Mouse (Mus musculus) Patski (cell line): ENCODE data around the gene Mettl7a2. TPM values are rescaled to one million over a fixed set of nuclear protein-coding genes. Genes with fewer than 3 reads are reported as not detected.

Experiments
- ATAC-seq: fragments of 100-300 bp; one replicate; pipeline ENCODE4 v1.8.0; 2021
- CTCF ChIA-PET: fragments of 350-600 bp; sonication (Branson Sonifier 250); formaldehyde crosslinking; loops from one replicate; lab custom pipeline; 2022; ENCODE audit warnings: inconsistent platforms; lab: Charles Lee
- POLR2A ChIA-PET: fragments of 350-600 bp; sonication (Branson Sonifier 250); formaldehyde crosslinking; loops from one replicate; lab custom pipeline; 2022; ENCODE audit warnings: antibody characterized with exemption, inconsistent platforms; lab: Charles Lee
- DNase-seq: peaks from one replicate; pipeline ENCODE4 v3.0.0-alpha.2; 2011; ENCODE audit warnings: low read depth, low spot score
- H3K27me3 ChIP-seq: fragments of 371-371 bp; one replicate; pipeline ENCODE4 v1.5.1; 2021
- CTCF ChIP-seq: fragments of 100-300 bp; IDR thresholded peaks from one replicate; pipeline ENCODE4 v1.5.1; 2021
- in situ Hi-C: fragments of 300-500 bp; cut with MboI; formaldehyde crosslinking; loops from 3 replicates; pipeline ENCODE4 v1.11.1; 2018; ENCODE audit warnings: low pct_unique_long_range_greater_than_20kb, mixed read lengths
- polyA plus RNA-seq: library from polyadenylated mRNA; unstranded; gene quantifications from one replicate; pipeline ENCODE4 v1.2.3, GENCODE M21; 2021

The Mettl7a2 gene
- polyA plus RNA-seq, 1 experiment from 2014 or later: 4.1 TPM

DNA sequence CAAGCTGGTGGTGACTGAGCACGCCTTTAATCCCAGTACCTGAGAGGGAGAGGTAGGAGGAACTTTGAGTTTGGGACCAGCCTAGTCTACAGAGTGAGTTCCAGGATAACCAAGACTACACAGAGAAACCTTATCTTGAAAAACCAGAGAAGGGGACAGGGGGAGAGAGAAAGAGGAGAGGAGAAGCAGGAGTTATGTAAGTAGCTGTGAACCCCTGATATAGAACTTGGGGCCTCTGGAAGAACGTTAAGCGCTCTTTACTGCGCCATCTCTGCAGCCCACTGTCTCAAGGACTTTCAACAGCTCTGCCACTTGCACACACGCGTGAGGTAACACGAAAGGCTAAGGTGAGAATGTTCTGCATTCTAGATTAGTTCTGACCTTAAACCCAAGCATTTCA, 38.6 kb downstream of the Mettl7a2 start:
- no peaks in the 10 kb centered on the region for H3K27me3 ChIP-seq
- in situ Hi-C loops: no loop called here
- TF ChIP-seq CTCF: no peak
- POLR2A ChIA-PET: interaction anchor here (0.7 to 1.9 kb wide), 2 partner anchors 9 to 297 kb away, joined by 3 to 4 read pairs; no protein-coding TSS in a partner anchor
- DNase-seq (no peak), ATAC-seq (no peak)
- CTCF ChIA-PET: interaction anchor here (1.1 to 1.3 kb wide), 2 partner anchors 9 to 29 kb away, joined by 3 to 5 read pairs; no protein-coding TSS in a partner anchor

DNA sequence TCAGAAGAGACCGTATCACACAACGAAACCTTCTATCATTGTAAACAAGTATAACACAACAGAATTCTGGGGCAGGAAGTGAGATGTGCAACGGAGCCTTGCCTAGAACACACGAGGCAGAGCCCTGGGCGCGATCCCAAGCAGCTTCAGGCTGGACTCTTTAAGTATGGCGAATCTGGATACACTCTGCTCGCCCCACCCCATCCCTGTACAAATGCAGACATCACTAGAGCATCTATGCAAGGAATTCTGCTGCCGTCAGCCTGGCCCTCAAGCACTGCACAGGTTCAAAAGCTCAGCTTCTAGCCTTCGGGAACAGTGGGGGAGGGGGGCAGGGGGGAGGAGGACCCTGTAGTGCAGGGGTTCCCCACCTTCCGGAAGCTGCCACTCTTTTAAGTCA, 40.0 kb downstream of the Mettl7a2 start:
- no peak for ATAC-seq
- CTCF ChIA-PET: interaction anchor here (0.9 kb wide), 1 partner anchor 10 kb away, joined by 3 read pairs; no protein-coding TSS in a partner anchor

DNA sequence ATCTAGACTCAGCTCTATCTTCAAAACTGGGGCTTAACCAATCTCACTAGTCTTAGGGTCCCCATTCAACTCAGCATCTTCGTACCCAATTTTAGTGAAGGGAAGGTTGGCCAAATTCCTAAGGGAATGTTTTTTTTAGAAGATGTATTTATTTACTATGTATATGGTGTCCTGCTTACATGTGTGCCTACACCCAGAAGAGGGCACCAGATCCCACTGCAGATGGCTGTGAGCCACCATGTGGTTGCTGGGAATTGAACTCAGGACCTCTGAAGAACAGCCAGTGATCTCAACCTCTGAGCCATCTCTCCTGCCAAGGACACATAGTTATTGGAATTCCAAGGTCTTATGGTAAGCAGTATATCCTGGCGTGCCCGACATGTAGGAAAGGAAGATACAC, 42.6 kb downstream of the Mettl7a2 start:
- H3K27me3 ChIP-seq: no peaks in the 10 kb centered on the region
- ChIA-PET CTCF (no interaction called here), POLR2A (no interaction called here)
- in situ Hi-C loops: no loop called here
- ATAC-seq (no peak), DNase-seq (no peak)
- TF ChIP-seq CTCF: no peak

More for the DNA sequence above, 40.0 kb downstream of the Mettl7a2 start:
- DNase-seq: no peak
- POLR2A ChIA-PET: interaction anchor here (0.7 to 1.0 kb wide), 2 partner anchors 10 to 58 kb away, joined by 3 read pairs; no protein-coding TSS in a partner anchor
- in situ Hi-C loops: no loop called here
- H3K27me3 ChIP-seq: no peaks in the 10 kb centered on the region
- no peak for TF ChIP-seq CTCF

DNA sequence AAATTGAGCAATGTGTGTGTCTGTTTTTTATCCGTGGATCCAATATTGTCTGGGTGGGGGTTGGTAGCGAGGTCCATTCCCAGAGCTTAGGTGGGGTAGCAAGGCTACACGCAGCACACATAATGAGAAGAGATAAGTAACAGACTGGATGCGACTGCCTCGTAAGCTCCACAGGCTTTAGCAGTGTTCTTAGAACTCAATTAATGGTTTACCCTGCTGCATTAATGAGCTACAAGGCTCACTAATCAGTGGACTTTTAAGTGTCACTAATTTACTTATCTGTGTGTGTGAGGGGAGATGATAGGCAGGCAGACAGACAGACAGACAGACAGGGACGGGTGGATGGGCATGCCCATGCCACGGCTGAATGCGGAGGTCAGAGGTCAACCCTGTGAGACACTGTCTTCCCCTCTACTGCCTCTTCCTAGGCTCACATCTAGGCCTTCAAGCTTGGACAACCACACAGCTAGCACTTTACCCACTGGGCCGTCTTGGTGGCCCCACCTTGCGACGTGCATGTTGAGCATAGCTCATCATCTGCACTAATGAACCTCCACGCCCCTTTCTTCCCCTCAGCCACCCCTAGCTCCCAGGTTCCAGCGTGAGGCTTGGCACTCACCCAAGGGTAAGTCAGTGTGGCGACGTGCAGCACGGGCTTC, 47.7 kb downstream of the Mettl7a2 start:
- no peak for TF ChIP-seq CTCF
- DNase-seq (no peak), ATAC-seq (peak; percentile 23)
- CTCF ChIA-PET: interaction anchor here (1.2 to 2.1 kb wide), 3 partner anchors 9 to 25 kb away, joined by 4 to 8 read pairs (median 5); no protein-coding TSS in a partner anchor
- in situ Hi-C loops: no loop called here
- POLR2A ChIA-PET: interaction anchor here (1.4 kb wide), 1 partner anchor 9 kb away, joined by 4 read pairs; no protein-coding TSS in a partner anchor
- H3K27me3 ChIP-seq: no peaks in the 10 kb centered on the region

DNA sequence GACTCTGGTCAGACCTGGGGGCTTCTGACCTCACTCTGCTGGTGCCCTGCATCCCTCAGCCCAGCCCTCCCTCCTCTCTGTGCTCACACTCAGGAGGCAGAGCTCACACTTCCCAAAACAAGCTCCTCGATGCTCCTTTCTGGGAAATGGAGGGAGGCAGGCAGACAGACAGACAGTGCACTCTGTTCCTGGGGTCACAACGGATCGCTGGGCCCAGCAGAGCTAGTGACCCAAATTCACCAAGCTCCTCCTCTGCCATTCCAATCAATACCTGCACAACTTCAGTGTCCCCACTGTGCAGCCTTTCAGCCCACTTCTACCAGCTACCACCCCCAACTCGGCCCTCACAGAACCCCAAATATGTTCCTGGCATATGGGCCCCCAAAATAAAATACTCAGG, 48.8 kb downstream of the Mettl7a2 start:
- TF ChIP-seq CTCF: no peak
- DNase-seq (no peak), ATAC-seq (no peak)
- POLR2A ChIA-PET: interaction anchor here (0.6 to 1.4 kb wide), 4 partner anchors 9 to 81 kb away, joined by 3 to 4 read pairs (median 4); no protein-coding TSS in a partner anchor
- CTCF ChIA-PET: interaction anchor here (1.4 to 2.1 kb wide), 2 partner anchors 21 to 27 kb away, joined by 4 to 8 read pairs; no protein-coding TSS in a partner anchor
- no peaks in the 10 kb centered on the region for H3K27me3 ChIP-seq
- in situ Hi-C loops: no loop called here

DNA sequence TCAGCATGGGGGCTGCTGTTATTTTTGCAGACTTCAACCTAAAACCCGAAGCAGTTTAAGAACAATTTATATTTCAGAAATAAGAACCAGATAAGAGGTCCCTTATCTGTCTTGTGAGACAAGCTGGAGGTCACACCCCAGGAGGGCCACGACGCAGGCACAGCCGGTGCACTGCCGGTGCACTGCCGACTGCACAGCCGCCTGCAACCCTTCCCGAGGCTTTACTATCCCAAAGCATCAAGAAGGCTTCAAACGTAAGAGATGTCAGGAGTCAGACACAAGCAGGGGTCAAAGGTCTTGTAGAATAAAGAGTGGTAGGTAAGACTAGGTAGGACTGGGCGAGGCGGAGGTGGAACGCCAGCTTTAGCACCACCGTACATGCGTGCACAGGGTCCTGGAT, 49.3 kb downstream of the Mettl7a2 start:
- H3K27me3 ChIP-seq: no peaks in the 10 kb centered on the region
- in situ Hi-C loops: no loop called here
- DNase-seq (no peak), ATAC-seq (no peak)
- CTCF ChIA-PET: interaction anchor here (1.1 kb wide), 1 partner anchor 9 kb away, joined by 3 read pairs; no protein-coding TSS in a partner anchor
- POLR2A ChIA-PET: interaction anchor here (0.6 to 1.4 kb wide), 3 partner anchors 9 to 81 kb away, joined by 3 to 4 read pairs (median 3); no protein-coding TSS in a partner anchor
- TF ChIP-seq CTCF: no peak

DNA sequence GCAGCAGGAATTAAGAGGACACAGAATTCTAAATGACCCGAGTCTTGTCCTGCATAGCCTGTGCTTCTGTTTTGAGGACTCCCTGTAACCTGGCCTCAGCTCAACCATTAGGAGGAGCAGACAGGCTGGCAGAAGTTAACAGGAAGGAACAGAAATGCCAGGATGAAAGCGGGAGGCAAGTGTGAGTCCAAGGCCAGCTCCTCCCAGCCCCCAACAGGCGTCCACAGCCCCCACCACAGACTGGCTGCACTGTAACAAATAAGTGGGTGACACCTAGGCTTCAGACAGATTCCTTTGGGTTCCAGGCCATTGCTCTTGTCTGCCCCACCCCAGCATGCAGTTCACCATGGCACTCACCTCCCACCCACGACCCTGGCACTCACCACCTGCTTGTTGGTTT, 49.8 kb downstream of the Mettl7a2 start:
- ATAC-seq: no peak
- ChIA-PET CTCF (interaction anchor here (1.1 kb wide), 1 partner anchor 10 kb away, joined by 3 read pairs; no protein-coding TSS in a partner anchor), POLR2A (interaction anchor here (1.2 to 1.4 kb wide), 2 partner anchors 10 to 17 kb away, joined by 3 to 4 read pairs; no protein-coding TSS in a partner anchor)
- TF ChIP-seq CTCF: no peak
- in situ Hi-C loops: no loop called here
- no peaks in the 10 kb centered on the region for H3K27me3 ChIP-seq
- DNase-seq: no peak

DNA sequence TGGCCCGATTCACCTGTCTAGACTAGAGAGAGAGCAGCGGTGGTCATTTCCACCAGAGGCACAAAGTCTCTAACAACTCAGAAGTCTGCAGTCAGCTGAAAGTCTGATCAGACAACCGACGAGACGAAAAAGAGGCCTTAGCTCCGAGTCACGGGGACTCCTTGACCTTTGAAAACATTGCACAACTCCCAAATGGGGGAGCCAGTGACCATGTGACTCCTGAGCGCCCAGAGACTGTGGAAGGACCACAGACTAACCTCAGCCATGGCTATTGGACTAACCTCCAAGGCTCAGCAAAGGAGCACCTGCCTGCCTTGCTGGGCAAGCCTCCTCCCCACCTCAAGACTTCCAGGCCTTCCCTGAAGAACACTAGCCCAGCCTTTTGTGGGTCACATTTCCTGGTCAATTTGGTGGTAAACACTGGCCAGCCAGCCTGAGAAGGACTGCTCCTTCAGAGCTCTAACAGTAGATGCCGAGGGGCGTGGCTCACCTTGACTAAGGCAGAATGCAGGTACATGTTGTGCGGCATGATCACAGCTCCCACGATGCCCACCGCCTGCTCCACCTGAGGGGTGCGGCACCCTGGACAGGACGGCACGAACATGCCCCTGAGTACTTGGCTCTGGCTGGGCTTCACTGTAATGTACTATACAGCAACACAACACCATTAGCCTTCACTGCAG, 50.5 kb downstream of the Mettl7a2 start:
- no peak for DNase-seq

DNA sequence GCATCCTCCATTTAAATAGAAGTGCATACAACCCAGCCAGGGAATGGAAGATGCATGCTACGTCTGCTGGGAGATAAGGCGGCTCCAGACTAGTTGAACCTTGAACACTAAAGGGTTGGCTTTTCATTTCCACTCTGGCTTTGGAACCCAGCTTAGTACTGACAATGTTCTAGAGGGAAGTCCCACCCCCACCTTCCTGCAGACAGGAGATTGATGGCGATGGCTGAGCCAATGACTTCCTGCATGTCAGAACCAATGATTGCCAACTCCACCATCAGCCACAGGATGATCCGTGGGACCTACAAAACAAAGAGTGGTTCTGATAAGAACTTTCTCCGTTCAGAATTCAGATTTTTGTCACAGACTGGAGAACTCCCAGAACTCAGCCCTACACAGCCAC, 53.1 kb downstream of the Mettl7a2 start:
- no peaks in the 10 kb centered on the region for H3K27me3 ChIP-seq
- DNase-seq (no peak), ATAC-seq (no peak)
- in situ Hi-C loops: no loop called here
- ChIA-PET POLR2A (no interaction called here), CTCF (no interaction called here)
- no peak for TF ChIP-seq CTCF

More for the DNA sequence above, 50.5 kb downstream of the Mettl7a2 start:
- no peak for ATAC-seq
- ChIA-PET POLR2A (interaction anchor here (0.6 to 1.4 kb wide), 2 partner anchors 10 to 424 kb away, joined by 3 read pairs; no protein-coding TSS in a partner anchor), CTCF (interaction anchor here (1.1 kb wide), 1 partner anchor 10 kb away, joined by 3 read pairs; no protein-coding TSS in a partner anchor)
- in situ Hi-C loops: no loop called here
- H3K27me3 ChIP-seq: no peaks in the 10 kb centered on the region
- TF ChIP-seq CTCF: no peak
